Mouse (Mus musculus) frontal cortex, postnatal 25 days (tissue): ENCODE results near the gene Lrp8.

Source experiments
- DNase-seq, 2 experiments: peaks; one replicate each; pipeline ENCODE4 v3.0.0; 2022; ENCODE audit warnings: low spot score in 2 of 2

Gene Lrp8

GRCm38 (mm10) chr4:107808655-107809054 lies 6.6 kb downstream of the Lrp8 start:
- DNase-seq: no peak

- DNase-seq: no peak
These were observed 8.9 kb downstream of the Lrp8 start for GRCm38 (mm10) chr4:107811006-107811405.

- DNase-seq: no peak
These were observed 9.8 kb downstream of the Lrp8 start for GRCm38 (mm10) chr4:107811716-107812330.

- DNase-seq: no peak
These were observed 10.3 kb downstream of the Lrp8 start for GRCm38 (mm10) chr4:107812336-107812735.

- no peak for DNase-seq
These were observed 14.4 kb downstream of the Lrp8 start for GRCm38 (mm10) chr4:107816459-107816858.

GRCm38 (mm10) chr4:107817463-107817862 lies 15.4 kb downstream of the Lrp8 start:
- no peak for DNase-seq

GRCm38 (mm10) chr4:107819990-107820719 lies 18.1 kb downstream of the Lrp8 start:
- no peak for DNase-seq

- no peak for DNase-seq
These were observed 19.0 kb downstream of the Lrp8 start for GRCm38 (mm10) chr4:107820856-107821619.

GRCm38 (mm10) chr4:107822936-107823411 lies 20.9 kb downstream of the Lrp8 start:
- no peak for DNase-seq

GRCm38 (mm10) chr4:107823511-107823910 lies 21.4 kb downstream of the Lrp8 start:
- no peak for DNase-seq

- DNase-seq: no peak
These were observed 26.7 kb downstream of the Lrp8 start for GRCm38 (mm10) chr4:107828727-107829218.

GRCm38 (mm10) chr4:107829675-107830074 lies 27.6 kb downstream of the Lrp8 start:
- no peak for DNase-seq

- no peak for DNase-seq
These were observed 28.1 kb downstream of the Lrp8 start for GRCm38 (mm10) chr4:107830189-107830588.

- DNase-seq: no peak
These were observed 28.8 kb downstream of the Lrp8 start for GRCm38 (mm10) chr4:107830821-107831221.

- DNase-seq: no peak
These were observed 29.6 kb downstream of the Lrp8 start for GRCm38 (mm10) chr4:107831678-107832077.

- DNase-seq: no peak
These were observed 31.5 kb downstream of the Lrp8 start for GRCm38 (mm10) chr4:107833525-107833924.

GRCm38 (mm10) chr4:107834643-107835314 lies 32.7 kb downstream of the Lrp8 start:
- no peak for DNase-seq

- no peak for DNase-seq
These were observed 33.4 kb downstream of the Lrp8 start for GRCm38 (mm10) chr4:107835508-107835909.

GRCm38 (mm10) chr4:107836758-107837157 lies 34.7 kb downstream of the Lrp8 start:
- DNase-seq: no peak

GRCm38 (mm10) chr4:107837910-107838309 lies 35.8 kb downstream of the Lrp8 start:
- no peak for DNase-seq

- DNase-seq: no peak
These were observed 41.6 kb downstream of the Lrp8 start for GRCm38 (mm10) chr4:107843687-107844086.

- DNase-seq: peak; percentile 70 to 82
These were observed 42.9 kb downstream of the Lrp8 start for GRCm38 (mm10) chr4:107844971-107845370.
